Mouse (Mus musculus): ENCODE data around the gene Stox2.

DNA sequence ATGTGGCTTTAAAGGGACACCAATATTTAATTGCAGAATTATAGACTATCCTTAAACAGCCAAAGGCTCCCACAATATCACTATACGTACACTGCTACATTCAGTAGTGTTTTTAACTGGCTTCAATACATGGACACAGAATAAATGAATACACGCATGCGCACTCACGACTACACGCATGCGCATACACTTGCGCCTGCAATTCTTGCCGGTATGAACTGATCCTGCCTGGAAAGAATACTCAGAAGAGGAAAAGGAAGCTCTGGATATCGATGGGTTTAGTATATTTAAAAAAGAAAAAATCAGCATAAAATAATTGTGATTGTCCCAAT, 100.4 kb downstream of the Stox2 start:
- TF ChIP-seq CTCF (conservative IDR thresholded peaks at IDR 0.05; ENCODE audit: insufficient read depth, insufficient read length, low read depth, low read length) (no peak), POLR2A (IDR thresholded peaks at IDR 0.05; ENCODE audit: low read depth, low read length) (no peak)
